Mouse (Mus musculus): ENCODE results near the gene Timm8b. TPM values are rescaled to one million over a fixed set of nuclear protein-coding genes. Genes with fewer than 3 reads are reported as not detected.

Timm8b gene
- polyA plus RNA-seq, 1 experiment from 2014 or later: 193 TPM

DNA sequence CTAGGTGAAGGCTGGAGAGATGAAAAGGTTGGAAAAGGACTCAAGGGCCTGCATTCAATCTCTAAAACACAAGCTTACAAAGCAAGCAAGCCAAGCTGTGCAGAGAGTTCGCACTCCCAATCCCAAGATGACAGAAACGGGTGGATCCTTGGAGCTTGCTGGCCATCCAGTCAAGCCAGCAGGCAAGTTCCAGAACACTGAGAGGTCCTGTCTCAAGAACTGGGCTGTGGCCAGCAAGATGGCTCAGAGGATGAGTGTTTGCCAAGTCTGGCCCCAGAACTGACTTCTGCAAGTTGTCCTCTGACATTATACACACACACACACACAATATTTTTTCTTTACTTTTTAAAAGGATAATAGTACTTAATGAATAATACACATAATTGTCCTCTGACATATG lies 35.8 kb upstream of the Timm8b start:
- Histone ChIP-seq H3K27ac (ENCODE audit: low read length) (no peak overlapping the region), H3K4me3 (ENCODE audit: low read length) (no peak overlapping the region), H3K4me2 (ENCODE audit: low read depth, low read length) (no peak overlapping the region), H3K9ac (ENCODE audit: low read length) (no peak overlapping the region), H3K27me3 (ENCODE audit: control insufficient read depth, insufficient read depth, low read depth, low read length) (no peaks in the 10 kb centered on the region), H3K4me1 (replicated peaks; ENCODE audit: control insufficient read depth, insufficient read depth, low read length) (no peaks in the 10 kb centered on the region), H3K36me3 (ENCODE audit: control insufficient read depth, insufficient read depth, low read length) (no peaks in the 10 kb centered on the region), H3K9me3 (ENCODE audit: control insufficient read depth, low read length) (no peaks in the 10 kb centered on the region)
- ATAC-seq (ENCODE audit: low read depth): no peak
- 80% methylated on average over 2 of the region's 2 CpGs for WGBS

- no peak overlapping the region for H3K27ac ChIP-seq (ENCODE audit: low read length)
- no peak overlapping the region for H3K4me3 ChIP-seq (ENCODE audit: low read length)
- H3K9ac ChIP-seq (ENCODE audit: low read length): no peak overlapping the region
- no peaks in the 10 kb centered on the region for H3K27me3 ChIP-seq (ENCODE audit: control insufficient read depth, insufficient read depth, low read depth, low read length)
- no peak overlapping the region for H3K4me2 ChIP-seq (ENCODE audit: low read depth, low read length)
- no peaks in the 10 kb centered on the region for H3K36me3 ChIP-seq (ENCODE audit: control insufficient read depth, insufficient read depth, low read length)
- 66% methylated on average over 10 of the region's 10 CpGs for WGBS
- no peaks in the 10 kb centered on the region for H3K9me3 ChIP-seq (ENCODE audit: control insufficient read depth, low read length)
- no peak for ATAC-seq (ENCODE audit: low read depth)
- H3K4me1 ChIP-seq (replicated peaks; ENCODE audit: control insufficient read depth, insufficient read depth, low read length): no peaks in the 10 kb centered on the region
These were observed 33.8 kb upstream of the Timm8b start for GRCm38 (mm10) chr9:50569599-50570525.

- ATAC-seq (ENCODE audit: low read depth): no peak
- 20% methylated on average over 4 of the region's 4 CpGs for WGBS
- H3K4me2 ChIP-seq (ENCODE audit: low read depth, low read length): no peak overlapping the region
These were observed 23.3 kb upstream of the Timm8b start for GRCm38 (mm10) chr9:50580370-50580769.

GRCm38 (mm10) chr9:50585145-50585818 lies 18.4 kb upstream of the Timm8b start:
- Histone ChIP-seq H3K36me3 (ENCODE audit: control insufficient read depth, insufficient read depth, low read length) (no peaks in the 10 kb centered on the region), H3K27ac (ENCODE audit: low read length) (no peak overlapping the region), H3K4me1 (replicated peaks; ENCODE audit: control insufficient read depth, insufficient read depth, low read length) (no peaks in the 10 kb centered on the region), H3K9me3 (ENCODE audit: control insufficient read depth, low read length) (no peaks in the 10 kb centered on the region), H3K9ac (ENCODE audit: low read length) (no peak overlapping the region), H3K27me3 (ENCODE audit: control insufficient read depth, insufficient read depth, low read depth, low read length) (no peaks in the 10 kb centered on the region), H3K4me3 (ENCODE audit: low read length) (no peak overlapping the region), H3K4me2 (ENCODE audit: low read depth, low read length) (no peak overlapping the region)
- ATAC-seq (ENCODE audit: low read depth): no peak
- 68% methylated on average over 6 of the region's 6 CpGs for WGBS

More at GRCm38 (mm10) chr9:50580370-50580769, 23.3 kb upstream of the Timm8b start:
- Histone ChIP-seq H3K27me3 (ENCODE audit: control insufficient read depth, insufficient read depth, low read depth, low read length) (no peaks in the 10 kb centered on the region), H3K4me3 (ENCODE audit: low read length) (no peak overlapping the region), H3K9ac (ENCODE audit: low read length) (no peak overlapping the region), H3K9me3 (ENCODE audit: control insufficient read depth, low read length) (no peaks in the 10 kb centered on the region), H3K4me1 (replicated peaks; ENCODE audit: control insufficient read depth, insufficient read depth, low read length) (no peaks in the 10 kb centered on the region), H3K36me3 (ENCODE audit: control insufficient read depth, insufficient read depth, low read length) (no peaks in the 10 kb centered on the region), H3K27ac (ENCODE audit: low read length) (no peak overlapping the region)

- 41% methylated on average over 4 of the region's 4 CpGs for WGBS
- Histone ChIP-seq H3K9me3 (ENCODE audit: control insufficient read depth, low read length) (no peaks in the 10 kb centered on the region), H3K9ac (ENCODE audit: low read length) (no peak overlapping the region), H3K36me3 (ENCODE audit: control insufficient read depth, insufficient read depth, low read length) (no peaks in the 10 kb centered on the region), H3K27me3 (ENCODE audit: control insufficient read depth, insufficient read depth, low read depth, low read length) (no peaks in the 10 kb centered on the region), H3K4me2 (ENCODE audit: low read depth, low read length) (no peak overlapping the region), H3K4me3 (ENCODE audit: low read length) (no peak overlapping the region), H3K27ac (ENCODE audit: low read length) (no peak overlapping the region), H3K4me1 (replicated peaks; ENCODE audit: control insufficient read depth, insufficient read depth, low read length) (no peaks in the 10 kb centered on the region)
- no peak for ATAC-seq (ENCODE audit: low read depth)
These were observed 16.8 kb upstream of the Timm8b start for GRCm38 (mm10) chr9:50586955-50587354.

- Histone ChIP-seq H3K9me3 (ENCODE audit: control insufficient read depth, low read length) (no peaks in the 10 kb centered on the region), H3K4me3 (ENCODE audit: low read length) (no peak overlapping the region), H3K4me2 (ENCODE audit: low read depth, low read length) (no peak overlapping the region), H3K27me3 (ENCODE audit: control insufficient read depth, insufficient read depth, low read depth, low read length) (no peaks in the 10 kb centered on the region), H3K36me3 (ENCODE audit: control insufficient read depth, insufficient read depth, low read length) (no peaks in the 10 kb centered on the region; the same call in 1 of the 2 replicates), H3K4me1 (replicated peaks; ENCODE audit: control insufficient read depth, insufficient read depth, low read length) (no peaks in the 10 kb centered on the region), H3K9ac (ENCODE audit: low read length) (no peak overlapping the region), H3K27ac (ENCODE audit: low read length) (no peak overlapping the region)
- ATAC-seq (ENCODE audit: low read depth): no peak
- WGBS: 71% methylated on average over 10 of the region's 10 CpGs
These were observed 12.7 kb upstream of the Timm8b start for GRCm38 (mm10) chr9:50590856-50591518.

GRCm38 (mm10) chr9:50592955-50593354 lies 10.8 kb upstream of the Timm8b start:
- Histone ChIP-seq H3K4me2 (ENCODE audit: low read depth, low read length) (no peak overlapping the region), H3K9me3 (ENCODE audit: control insufficient read depth, low read length) (no peaks in the 10 kb centered on the region), H3K27me3 (ENCODE audit: control insufficient read depth, insufficient read depth, low read depth, low read length) (no peaks in the 10 kb centered on the region), H3K4me3 (ENCODE audit: low read length) (no peak overlapping the region), H3K36me3 (ENCODE audit: control insufficient read depth, insufficient read depth, low read length) (peaks cover 14% of the 10 kb centered on the region), H3K4me1 (replicated peaks; ENCODE audit: control insufficient read depth, insufficient read depth, low read length) (no peaks in the 10 kb centered on the region), H3K27ac (ENCODE audit: low read length) (no peak overlapping the region), H3K9ac (ENCODE audit: low read length) (no peak overlapping the region)
- WGBS: 87% methylated on average over 9 of the region's 9 CpGs
- no peak for ATAC-seq (ENCODE audit: low read depth)

GRCm38 (mm10) chr9:50593544-50593943 lies 10.2 kb upstream of the Timm8b start:
- no peaks in the 10 kb centered on the region for H3K9me3 ChIP-seq (ENCODE audit: control insufficient read depth, low read length)

More at GRCm38 (mm10) chr9:50593544-50593943, 10.2 kb upstream of the Timm8b start:
- no peaks in the 10 kb centered on the region for H3K4me1 ChIP-seq (replicated peaks; ENCODE audit: control insufficient read depth, insufficient read depth, low read length)
- H3K27ac ChIP-seq (ENCODE audit: low read length): no peak overlapping the region
- no peak overlapping the region for H3K4me2 ChIP-seq (ENCODE audit: low read depth, low read length)
- no peak overlapping the region for H3K9ac ChIP-seq (ENCODE audit: low read length)
- no peak overlapping the region for H3K4me3 ChIP-seq (ENCODE audit: low read length)
- peaks cover 20% of the 10 kb centered on the region for H3K36me3 ChIP-seq (ENCODE audit: control insufficient read depth, insufficient read depth, low read length)
- no peak; the same call in 1 of the 2 replicates for ATAC-seq (ENCODE audit: low read depth)
- no peaks in the 10 kb centered on the region for H3K27me3 ChIP-seq (ENCODE audit: control insufficient read depth, insufficient read depth, low read depth, low read length)
- WGBS: 79% methylated on average over 3 of the region's 3 CpGs
